Mouse (Mus musculus): ENCODE measurements around the gene Arhgap18.
A peak's percentile ranks its signal among the peaks of the same experiment; 100 is the strongest.

Gene Arhgap18

DNA sequence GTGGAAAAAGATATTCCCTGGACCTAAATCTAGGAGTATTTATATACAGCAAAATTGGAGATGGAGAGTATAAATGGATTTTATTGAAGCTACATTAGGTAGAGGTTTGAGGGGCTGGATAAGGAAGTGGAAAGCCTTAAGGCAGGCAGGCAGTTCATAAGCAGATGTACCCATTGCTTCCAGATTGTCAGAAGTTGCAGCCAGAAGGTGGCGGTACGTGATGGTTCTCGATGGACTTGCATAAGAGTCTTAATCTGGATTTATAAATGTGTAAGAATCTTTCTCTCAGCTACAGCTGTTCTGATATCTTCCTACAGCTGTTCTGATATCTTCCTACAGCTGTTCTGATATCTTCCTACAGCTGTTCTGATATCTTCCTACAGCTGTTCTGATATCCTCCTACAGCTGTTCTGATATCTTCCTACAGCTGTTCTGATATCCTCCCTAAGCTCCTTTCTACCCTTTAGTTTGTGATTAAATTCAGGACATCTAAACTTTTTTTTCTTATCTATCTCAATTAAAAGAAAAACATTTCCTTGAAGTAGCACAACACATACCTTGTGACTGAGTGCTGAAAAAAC is 79.5 kb downstream of the Arhgap18 start:
- DNase-seq = no peak

DNA sequence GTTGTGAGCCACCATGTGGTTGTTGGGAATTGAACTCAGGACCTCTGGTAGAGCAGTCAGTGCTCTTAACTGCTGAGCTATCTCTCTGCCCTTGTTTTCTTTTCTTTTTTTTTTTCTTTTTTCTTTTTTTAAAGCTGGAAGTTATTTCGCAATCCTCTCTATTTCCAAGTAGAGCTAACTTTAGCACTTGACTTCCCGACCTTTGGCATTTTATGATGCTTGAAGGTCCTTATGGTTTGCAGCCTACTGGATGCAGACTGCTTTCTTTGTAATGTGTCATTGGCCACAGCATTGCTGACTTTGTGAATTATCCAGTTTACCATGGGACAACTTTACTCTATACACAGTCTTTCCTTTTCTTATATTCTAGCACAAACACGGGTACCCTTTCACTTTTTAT is 80.2 kb downstream of the Arhgap18 start:
- no peak for DNase-seq

- no peak for DNase-seq
Observed at GRCm38 (mm10) chr10:26849311-26849710, 96.1 kb downstream of the Arhgap18 start.

DNA sequence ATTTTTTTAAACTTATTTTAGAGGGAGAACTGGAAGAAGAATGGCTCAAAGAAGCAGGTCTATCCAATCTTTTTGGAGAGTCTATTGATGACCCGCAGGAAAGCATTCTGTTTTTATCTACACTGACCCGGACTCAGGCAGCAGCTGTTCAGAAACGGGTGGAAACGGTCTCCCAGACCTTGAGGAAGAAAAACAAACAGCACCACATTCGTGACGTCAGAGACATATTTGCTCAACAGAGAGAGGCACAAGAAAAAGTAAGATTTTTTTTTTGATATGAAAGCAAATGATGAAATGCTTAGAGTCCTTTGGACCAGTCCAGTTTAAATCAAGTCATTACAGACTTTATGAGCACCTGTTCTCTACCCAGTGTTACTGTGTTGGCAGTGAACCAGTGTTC is 96.6 kb downstream of the Arhgap18 start:
- DNase-seq = no peak

DNA sequence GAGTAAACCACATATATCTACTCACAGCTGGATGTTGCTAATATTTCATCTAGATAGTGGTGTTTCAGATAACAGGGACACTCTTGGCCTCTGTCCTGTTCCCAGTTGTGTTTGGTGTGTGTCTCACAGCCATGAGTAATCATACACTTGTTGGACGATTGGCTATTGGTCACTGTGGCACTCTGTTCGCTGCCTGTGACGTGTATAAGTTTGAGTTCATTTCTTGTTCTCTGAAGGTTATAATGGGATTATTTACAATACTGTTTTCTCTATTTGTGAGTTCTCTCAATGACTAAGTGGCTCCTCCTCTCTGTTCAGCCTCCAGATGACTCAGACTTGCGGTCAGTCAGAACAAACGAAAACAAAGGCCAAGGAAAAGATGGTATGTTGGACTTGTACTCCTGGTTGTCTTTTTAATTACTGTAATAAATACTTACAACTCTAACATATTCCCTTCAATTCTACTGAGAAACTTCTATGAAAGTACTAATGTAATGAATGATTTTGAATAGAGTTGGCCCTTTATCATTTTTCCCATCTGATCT is 101.4 kb downstream of the Arhgap18 start:
- DNase-seq = no peak

- no peak for DNase-seq
Observed at GRCm38 (mm10) chr10:26855851-26856535, 102.8 kb downstream of the Arhgap18 start.

GRCm38 (mm10) chr10:26857583-26857982 is 104.4 kb downstream of the Arhgap18 start:
- DNase-seq = no peak

GRCm38 (mm10) chr10:26858537-26858936 is 105.3 kb downstream of the Arhgap18 start:
- no peak for DNase-seq

- no peak for DNase-seq
Observed at GRCm38 (mm10) chr10:26861231-26861630, 108.0 kb downstream of the Arhgap18 start.

DNA sequence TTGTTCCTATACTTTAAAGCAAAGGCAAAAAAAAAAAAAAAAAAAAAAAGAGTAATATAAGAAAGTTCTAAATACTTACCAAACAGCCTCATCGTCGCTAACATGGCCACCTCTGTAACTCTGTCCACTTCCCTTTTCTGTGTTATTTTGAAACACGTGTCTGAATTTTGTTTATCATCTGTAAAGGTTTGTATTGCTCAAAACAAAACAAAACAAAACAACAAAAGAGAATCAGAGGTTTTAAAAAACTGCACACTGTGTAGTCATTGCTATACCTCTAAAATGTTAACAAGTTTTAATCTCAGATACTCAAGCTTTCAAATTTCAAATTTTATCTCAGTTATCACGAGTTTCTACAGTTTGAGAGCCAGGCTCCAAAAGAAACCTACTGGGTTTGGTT is 109.0 kb downstream of the Arhgap18 start:
- no peak for DNase-seq

DNA sequence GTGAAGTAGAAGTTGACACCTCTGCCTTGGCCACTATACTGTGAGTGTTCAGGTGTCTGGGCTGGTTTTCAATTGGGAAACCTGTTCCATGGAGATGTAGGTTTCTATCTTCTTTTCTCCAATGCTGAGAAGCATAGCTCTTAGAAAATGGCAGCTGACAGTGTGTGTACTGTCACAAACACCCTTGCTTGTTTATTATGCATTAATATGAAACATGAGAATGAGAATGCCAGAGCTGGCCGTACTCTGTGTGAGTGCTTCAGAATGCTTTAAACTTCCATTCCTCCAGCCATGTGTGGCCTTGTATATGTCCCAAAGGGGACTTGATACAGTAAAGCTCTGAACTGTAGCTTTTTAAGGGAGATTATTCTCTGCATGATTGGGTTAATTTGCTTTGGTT is 110.8 kb downstream of the Arhgap18 start:
- no peak for DNase-seq

GRCm38 (mm10) chr10:26870802-26871201 is 117.6 kb downstream of the Arhgap18 start:
- no peak for DNase-seq

GRCm38 (mm10) chr10:26877309-26877708 is 124.1 kb downstream of the Arhgap18 start:
- DNase-seq = no peak

- DNase-seq = no peak
Observed at GRCm38 (mm10) chr10:26878924-26879600, 125.8 kb downstream of the Arhgap18 start.

DNA sequence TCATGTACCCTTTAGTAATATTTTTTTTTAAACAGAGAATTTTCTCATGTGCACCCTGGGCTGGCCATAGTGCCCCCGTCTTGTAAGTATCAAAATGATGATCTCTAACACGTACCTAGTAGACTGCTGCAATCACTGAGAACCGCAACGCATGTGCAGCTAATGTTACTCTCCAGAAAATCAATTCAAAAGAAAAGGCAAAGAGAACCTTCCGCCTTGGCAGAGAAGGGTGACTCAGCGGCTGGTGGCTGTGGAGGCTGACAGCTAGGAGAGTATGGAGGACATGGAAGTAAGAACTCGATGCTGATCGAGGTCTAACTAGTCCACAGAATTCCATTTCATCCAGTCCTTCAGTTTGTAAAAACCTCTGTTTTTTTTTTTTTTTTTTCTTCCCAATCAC is 131.7 kb downstream of the Arhgap18 start:
- no peak for DNase-seq

- no peak for DNase-seq
Observed at GRCm38 (mm10) chr10:26889226-26889625, 136.0 kb downstream of the Arhgap18 start.

- no peak for DNase-seq
Observed at GRCm38 (mm10) chr10:26889754-26890153, 136.5 kb downstream of the Arhgap18 start.

DNA sequence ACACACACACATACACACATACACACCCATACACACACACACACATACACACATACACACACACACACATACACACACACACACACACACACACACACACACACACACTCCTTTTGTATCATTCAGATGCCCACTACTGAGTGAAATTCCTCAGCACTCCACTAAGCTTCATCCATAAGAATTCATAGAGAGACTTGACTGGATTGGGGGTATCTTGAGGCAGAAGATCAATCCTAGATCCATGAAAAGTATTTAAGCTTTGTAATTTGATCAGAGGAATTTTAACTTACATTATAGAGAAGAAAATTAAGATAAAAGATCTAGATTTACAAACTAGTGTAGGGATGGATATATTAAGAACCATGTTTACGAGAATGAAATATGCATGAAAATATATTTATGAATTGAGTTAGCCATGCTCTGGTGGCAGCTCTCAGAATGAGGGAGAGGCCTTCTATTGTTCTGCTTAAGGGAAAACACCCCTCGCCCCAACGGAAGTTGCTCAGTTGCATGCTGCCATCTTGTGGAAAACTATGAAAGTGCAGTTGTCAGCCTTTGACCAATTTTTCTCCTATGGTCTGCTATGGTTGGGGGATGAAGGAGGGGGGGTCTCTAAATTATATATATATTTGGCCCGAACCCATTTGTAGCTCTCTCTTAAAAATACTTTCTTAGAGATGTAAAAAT is 137.2 kb downstream of the Arhgap18 start:
- peak; percentile 65 to 73 for DNase-seq

DNA sequence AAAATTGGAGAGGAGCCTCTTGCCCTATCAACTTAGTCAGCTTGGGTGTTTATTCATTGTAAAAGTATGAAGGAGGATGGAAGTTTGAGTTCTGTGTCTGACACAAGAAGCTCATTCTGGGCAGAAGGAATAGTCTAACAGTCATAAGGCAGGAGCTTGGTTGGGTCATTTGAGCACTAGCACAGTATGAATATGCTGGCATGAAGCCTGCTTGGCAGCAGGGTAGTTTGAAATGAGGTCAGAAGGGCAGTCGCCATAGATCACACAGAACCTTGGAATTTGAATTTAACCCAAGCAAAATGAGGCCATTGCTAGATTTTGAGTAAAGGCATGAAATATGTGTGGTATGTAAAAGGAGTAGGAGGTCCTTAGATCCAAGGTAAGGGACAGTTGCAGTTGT is 139.9 kb downstream of the Arhgap18 start:
- no peak for DNase-seq

GRCm38 (mm10) chr10:26895726-26896125 is 142.5 kb downstream of the Arhgap18 start:
- DNase-seq = no peak

DNA sequence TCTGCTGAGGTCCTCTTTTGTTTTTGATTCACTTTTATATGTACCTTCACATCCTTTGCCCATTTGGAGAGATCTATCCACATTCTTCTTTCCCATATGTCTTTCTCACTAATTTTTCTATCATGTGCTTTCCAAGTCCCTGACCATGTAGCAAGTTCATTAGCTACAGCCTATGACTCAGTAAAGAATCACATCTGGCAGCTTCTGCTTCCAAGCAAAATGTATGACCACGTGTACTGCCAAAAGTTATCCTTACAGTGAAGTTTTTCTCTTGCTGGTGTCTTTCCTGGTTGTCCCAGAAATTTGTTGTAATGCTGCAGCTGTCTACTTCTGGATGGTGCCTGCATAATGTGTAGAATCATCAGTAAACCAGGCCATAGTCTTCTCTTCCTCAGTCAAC is 147.2 kb downstream of the Arhgap18 start:
- no peak for DNase-seq

DNA sequence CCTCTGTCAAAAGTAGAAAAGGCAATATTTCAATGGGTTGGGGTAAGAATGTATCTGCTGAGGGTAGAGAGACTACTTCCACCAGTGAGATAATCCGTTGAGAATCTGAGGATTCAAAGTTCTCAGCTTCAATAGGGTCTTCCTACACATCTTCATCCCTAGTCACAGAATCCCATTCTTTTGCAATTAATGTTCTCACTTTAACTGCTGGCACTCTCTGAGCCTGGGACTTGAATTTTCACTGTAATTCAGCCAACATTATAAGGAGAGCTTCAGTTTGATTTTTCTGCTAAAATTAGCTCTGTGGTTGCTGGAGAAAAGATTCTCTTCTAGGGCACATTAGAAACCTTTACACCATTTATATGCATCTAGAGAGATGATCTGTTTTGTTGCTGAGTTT is 150.6 kb downstream of the Arhgap18 start:
- no peak for DNase-seq

DNA sequence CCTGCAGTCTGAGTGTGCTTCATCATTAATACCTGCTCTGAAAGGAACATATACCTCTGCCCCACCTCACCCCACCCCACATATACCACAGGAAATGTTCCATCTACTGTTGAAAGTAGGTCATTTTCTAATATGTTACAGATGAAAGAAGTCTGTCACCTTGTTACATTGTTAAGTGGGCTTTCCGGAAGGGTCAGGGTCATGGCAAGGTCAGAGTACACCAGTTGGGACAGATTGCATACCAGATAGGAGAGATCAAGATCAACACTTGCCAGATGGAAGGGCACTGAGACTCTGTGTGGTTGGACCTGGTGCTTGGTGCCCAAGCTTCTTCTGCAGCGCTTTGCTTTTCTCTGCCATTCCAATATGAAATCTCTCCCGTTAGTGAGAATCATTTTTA is 158.0 kb downstream of the Arhgap18 start:
- no peak for DNase-seq

Measured in kidney, postnatal 4 days (tissue).